Mouse (Mus musculus) skeletal muscle tissue, adult 2 months (tissue): ENCODE data around the gene Cntn6.

ENCODE experiments used
- DNase-seq: peaks from one replicate; pipeline ENCODE4 v3.0.0-alpha.2; 2012; ENCODE audit warnings: low read depth, low spot score

The Cntn6 gene

DNA sequence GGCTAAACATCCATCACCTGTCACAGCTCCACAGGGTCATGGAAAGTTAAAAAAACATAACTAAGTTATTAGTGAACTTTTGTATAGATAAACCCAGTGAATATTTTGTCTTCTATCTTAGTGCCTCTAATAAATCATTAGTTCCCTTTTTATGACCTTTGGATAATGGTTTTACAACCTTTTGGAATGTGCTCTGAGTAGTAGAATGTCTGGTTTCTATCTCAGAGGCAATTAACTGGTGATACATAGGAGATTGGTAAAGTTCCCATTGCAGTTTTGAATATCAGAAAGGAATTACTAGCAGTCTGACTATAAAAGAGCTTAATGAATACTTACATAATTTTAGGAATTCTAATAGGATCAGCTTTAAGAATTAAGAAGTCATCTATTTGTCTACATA, 265.5 kb downstream of the Cntn6 start:
- DNase-seq, result no peak

DNA sequence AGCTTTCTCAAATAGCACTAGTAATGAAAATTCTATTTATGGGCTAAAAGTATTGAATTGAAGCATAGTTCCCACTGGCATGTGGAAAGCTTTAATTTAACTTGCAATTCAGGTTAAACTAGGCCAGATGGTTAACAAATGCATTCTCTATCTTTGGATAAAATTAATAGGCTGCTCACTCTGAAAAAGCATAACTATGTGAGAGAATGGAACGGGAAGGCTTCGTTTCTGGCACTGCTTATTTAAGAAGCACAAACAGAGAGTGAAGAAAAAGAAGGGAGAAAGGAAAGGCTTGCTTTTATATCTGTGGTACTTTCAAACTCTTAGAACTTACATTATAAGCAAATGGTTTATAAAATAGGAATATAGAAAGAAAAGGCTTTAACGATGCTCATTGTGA, 268.6 kb downstream of the Cntn6 start:
- DNase-seq, result no peak

DNA sequence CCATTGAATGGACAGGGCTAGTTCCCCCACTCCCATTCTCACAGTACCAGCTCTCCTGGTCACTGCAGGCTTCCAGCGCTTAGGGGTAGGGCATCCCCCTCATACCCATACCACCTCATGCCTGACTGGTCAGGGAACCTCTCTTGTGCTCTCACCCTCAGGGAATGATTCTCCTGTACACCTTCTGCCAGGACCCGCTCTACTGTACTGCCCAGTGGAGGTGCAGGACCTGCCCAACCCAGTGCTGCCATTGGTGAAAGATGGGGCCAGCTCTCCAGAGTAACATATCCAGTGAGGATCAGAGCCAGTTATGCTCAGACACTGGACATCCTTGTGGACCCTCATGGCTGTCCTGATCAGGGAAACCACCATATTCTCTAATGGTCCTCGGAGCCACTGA, 291.3 kb downstream of the Cntn6 start:
- DNase-seq, result no peak

DNA sequence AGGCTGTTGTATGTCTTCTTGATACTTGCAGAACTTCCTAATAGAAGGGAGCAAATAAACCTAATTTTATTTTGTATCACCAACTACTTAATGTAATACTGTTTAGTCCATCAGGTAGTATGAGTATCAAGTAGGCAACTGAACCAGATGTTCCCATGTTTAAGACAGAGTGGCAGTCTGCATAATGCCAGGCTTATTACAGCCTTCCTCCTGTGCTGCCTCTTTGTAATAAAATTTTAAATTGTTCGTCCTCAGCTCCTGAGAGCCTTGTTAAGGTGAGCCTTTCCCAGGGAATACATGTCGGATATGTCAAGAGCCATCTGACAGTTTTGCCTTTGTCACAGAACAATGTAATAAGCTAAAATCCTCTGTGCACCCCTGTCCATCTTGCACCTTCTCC, 294.9 kb downstream of the Cntn6 start:
- DNase-seq, result no peak

DNA sequence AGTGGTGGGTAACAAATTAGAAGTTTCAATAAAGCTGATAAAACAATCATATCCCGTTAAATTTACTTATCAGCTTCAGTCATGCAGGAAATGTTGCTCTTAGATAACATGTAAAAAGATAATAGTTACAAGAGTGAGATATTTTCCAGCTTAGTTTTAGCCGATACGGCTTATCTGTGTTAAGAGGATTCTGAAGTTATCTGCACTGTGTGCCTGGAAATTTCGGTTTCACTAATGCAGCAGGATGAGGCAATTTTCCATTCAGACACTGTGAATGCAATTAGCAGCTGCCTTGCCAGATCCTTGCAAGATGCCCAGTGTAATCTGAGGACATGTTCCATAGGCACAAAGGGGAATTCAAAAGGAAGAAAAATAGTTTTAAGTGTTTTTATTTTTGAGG, 315.9 kb downstream of the Cntn6 start:
- no peak for DNase-seq

DNA sequence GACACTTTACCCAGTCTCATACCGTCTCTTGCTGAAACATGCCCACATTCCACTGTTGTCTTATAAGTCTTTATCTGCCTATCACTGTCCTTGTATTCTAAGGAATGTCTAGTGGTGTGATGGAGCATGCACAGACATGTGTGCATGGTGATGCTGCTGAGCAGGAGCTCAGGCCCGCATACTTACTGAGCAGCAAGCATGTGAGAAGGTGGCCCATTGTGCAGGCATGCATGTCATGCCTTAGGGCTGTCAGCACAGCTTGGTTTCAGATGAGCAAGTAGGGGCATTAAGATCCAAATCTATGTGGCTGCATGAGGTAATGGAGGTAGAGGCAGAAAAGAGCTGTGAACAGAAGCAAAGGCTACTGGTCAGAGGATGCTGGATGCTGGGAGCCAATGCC, 323.0 kb downstream of the Cntn6 start:
- no peak for DNase-seq

DNA sequence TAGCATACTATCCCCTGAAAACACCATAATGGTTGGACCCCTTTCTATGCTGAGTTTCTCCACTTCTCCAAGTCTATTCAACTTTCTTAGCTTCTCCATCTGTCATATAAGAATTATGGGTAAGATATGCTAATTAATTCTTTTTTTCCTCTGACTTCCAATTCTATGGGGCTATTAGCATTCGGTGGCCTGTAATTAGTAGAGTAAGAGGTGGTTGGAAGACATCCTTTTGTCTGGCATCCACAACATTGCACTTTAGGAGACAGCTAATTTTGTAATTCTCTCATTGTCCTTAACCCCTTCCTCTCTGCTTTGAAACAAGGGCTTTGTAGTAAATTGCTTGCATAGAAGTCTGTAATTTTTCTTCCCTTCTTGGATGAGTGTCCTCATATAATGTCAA, 387.1 kb downstream of the Cntn6 start:
- DNase-seq, result no peak

DNA sequence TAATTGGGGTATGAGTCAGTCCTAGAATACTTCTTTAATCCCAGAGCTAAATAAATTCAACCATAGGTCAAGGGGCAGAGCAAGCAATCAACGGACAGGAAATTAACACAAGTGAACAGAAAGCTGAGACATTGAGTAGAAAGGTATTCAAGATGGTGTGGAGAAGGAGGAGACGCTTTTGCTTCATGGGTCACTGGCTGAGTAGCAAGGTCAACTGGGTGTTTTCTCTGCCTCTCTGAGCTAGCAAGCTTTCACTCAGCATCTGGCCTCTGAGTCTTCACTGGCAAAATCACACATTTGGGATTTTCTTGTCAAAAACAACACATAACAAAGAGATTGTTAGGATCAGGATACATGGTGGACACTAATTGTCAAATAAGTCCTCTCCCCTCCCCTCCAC, 391.4 kb downstream of the Cntn6 start:
- DNase-seq, result no peak

DNA sequence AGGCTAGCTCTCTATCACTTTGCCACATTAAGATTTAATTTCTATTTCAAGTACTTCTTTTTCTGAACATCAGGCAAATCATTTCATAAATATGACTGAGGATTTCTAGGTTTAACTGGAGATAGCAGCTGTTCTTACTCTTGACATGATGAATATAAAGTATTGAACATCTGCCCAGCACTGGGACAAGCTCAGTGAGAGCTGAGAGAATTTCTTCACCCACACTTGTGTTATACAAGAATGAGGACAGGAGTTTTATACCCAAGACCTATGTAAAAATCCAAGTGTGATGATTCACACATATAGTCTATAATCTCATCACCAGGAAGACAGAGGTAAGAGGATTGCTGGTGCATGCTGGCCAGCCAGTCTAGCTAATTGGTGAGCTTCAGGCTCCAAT, 393.2 kb downstream of the Cntn6 start:
- DNase-seq, result no peak

DNA sequence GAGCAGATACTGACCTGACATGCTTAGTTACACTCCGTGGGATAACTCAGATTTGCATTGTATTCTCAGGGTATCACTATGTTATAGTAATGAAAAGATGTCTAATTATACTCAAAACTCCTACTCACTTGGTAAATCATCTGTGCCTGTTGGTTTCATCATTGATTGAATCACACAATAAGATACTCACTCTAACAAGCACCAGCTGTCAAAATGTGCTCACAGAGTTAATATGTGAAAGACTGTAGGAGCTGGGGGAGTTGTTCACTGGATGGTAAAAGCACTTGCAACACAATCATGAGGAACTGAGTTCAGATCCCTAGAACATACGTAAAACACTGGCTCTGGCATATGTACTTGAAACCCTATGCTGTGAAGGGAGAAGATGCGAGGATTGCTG, 398.5 kb downstream of the Cntn6 start:
- DNase-seq, result no peak
